Comparison of ENCODE assay signal across 9 mouse cellular contexts in the genomic region with DNA sequence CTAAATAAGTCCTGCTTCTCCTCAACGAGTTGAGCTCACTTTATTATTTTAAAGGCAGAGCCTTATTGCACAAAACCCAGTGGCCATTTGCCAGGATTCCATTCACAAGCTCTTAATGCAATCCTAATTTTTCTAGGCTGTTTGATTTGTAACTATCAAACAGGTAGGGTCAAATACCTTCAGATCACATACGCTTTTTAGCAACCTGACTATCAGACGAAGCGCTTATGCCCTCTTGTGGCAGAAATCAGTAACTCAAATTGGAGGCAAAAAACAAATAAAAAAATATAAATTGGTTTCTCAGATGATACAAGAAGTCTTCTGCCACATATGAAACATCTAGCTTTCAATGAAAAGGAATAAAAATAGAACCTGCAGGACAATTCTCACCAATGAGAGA. TPM values are rescaled to one million over a fixed set of nuclear protein-coding genes. Genes with fewer than 3 reads are reported as not detected.
DNase-seq lines count a peak whose midpoint lies in the region; ATAC-seq and TF ChIP-seq lines count a peak whose summit lies in the region.
"Had no signal": no experiment of that assay in that cellular context is flagged by ENCODE, and none has a peak within 500 bp of the region (broad histone marks: within the 10 kb centered on the region; RNA-seq: fewer than 3 reads in every experiment).

No protein-coding gene starts in this region.

- no peak overlapping the region for H3K4me3 ChIP-seq in forebrain, postnatal 0 days (ENCODE audit: low read depth, low read length)
- H3K4me3 ChIP-seq in forebrain, embryonic 16.5 days (replicated peaks; ENCODE audit: low read length): no peak overlapping the region
- H3K4me3 ChIP-seq in liver, embryonic 13.5 days (replicated peaks): no peak overlapping the region
- no peak overlapping the region for H3K4me3 ChIP-seq in neural tube, embryonic 15.5 days (replicated peaks)

- peak; percentile 56 for TF ChIP-seq CTCF in forebrain, postnatal 0 days (IDR thresholded peaks at IDR 0.05; ENCODE audit: low read depth)

- no peak overlapping the region for H3K4me2 ChIP-seq in forebrain, postnatal 0 days (ENCODE audit: low read depth)
- H3K4me2 ChIP-seq in forebrain, embryonic 16.5 days (ENCODE audit: low read length): no peak overlapping the region
- no peak overlapping the region for H3K4me2 ChIP-seq in liver, embryonic 13.5 days
- H3K4me2 ChIP-seq in neural tube, embryonic 15.5 days: no peak overlapping the region

- WGBS in forebrain, postnatal 0 days: 21% methylated on average over 4 of the region's 4 CpGs
- WGBS in forebrain, embryonic 16.5 days: 23% methylated on average over 4 of the region's 4 CpGs
- 31% methylated on average over 4 of the region's 4 CpGs for WGBS in liver, embryonic 13.5 days (ENCODE audit: insufficient replicate concordance)
- WGBS in neural tube, embryonic 15.5 days: 30% methylated on average over 4 of the region's 4 CpGs

- no peaks in the 10 kb centered on the region for H3K27me3 ChIP-seq in forebrain, postnatal 0 days (ENCODE audit: insufficient read depth, low read length)
- H3K27me3 ChIP-seq in forebrain, embryonic 16.5 days (replicated peaks; ENCODE audit: control insufficient read depth, insufficient read depth, low read length): no peaks in the 10 kb centered on the region
- no peaks in the 10 kb centered on the region for H3K27me3 ChIP-seq in liver, embryonic 13.5 days
- H3K27me3 ChIP-seq in neural tube, embryonic 15.5 days (replicated peaks): no peaks in the 10 kb centered on the region

- no peaks in the 10 kb centered on the region for H3K9me3 ChIP-seq in forebrain, postnatal 0 days (ENCODE audit: low read length)
- no peaks in the 10 kb centered on the region for H3K9me3 ChIP-seq in forebrain, embryonic 16.5 days (ENCODE audit: control insufficient read depth, low read length)
- H3K9me3 ChIP-seq in liver, embryonic 13.5 days (replicated peaks): no peaks in the 10 kb centered on the region
- no peaks in the 10 kb centered on the region for H3K9me3 ChIP-seq in neural tube, embryonic 15.5 days (replicated peaks)
- H3K9me3 ChIP-seq: G1E had no signal

- no peaks in the 10 kb centered on the region for H3K4me1 ChIP-seq in forebrain, postnatal 0 days (ENCODE audit: insufficient read depth)
- H3K4me1 ChIP-seq in forebrain, embryonic 16.5 days (replicated peaks; ENCODE audit: control insufficient read depth, insufficient read depth, low read length): no peaks in the 10 kb centered on the region
- H3K4me1 ChIP-seq in liver, embryonic 13.5 days (replicated peaks): peaks cover 38% of the 10 kb centered on the region
- H3K4me1 ChIP-seq in neural tube, embryonic 15.5 days: no peaks in the 10 kb centered on the region

- no peak overlapping the region for H3K9ac ChIP-seq in forebrain, postnatal 0 days
- no peak overlapping the region for H3K9ac ChIP-seq in forebrain, embryonic 16.5 days (replicated peaks; ENCODE audit: low read depth, low read length)
- no peak overlapping the region for H3K9ac ChIP-seq in liver, embryonic 13.5 days
- no peak overlapping the region for H3K9ac ChIP-seq in neural tube, embryonic 15.5 days (replicated peaks)

- no peaks in the 10 kb centered on the region for H3K36me3 ChIP-seq in forebrain, postnatal 0 days (ENCODE audit: insufficient read depth)
- no peaks in the 10 kb centered on the region for H3K36me3 ChIP-seq in forebrain, embryonic 16.5 days (ENCODE audit: control insufficient read depth, insufficient read depth)
- peaks cover 47% of the 10 kb centered on the region for H3K36me3 ChIP-seq in liver, embryonic 13.5 days
- no peaks in the 10 kb centered on the region for H3K36me3 ChIP-seq in neural tube, embryonic 15.5 days

- no peak overlapping the region for H3K27ac ChIP-seq in forebrain, postnatal 0 days (ENCODE audit: low read depth, low read length)
- no peak overlapping the region for H3K27ac ChIP-seq in forebrain, embryonic 16.5 days (ENCODE audit: low read length)
- H3K27ac ChIP-seq in liver, embryonic 13.5 days: 0 out of 2 replicates have a peak overlapping the region, but pooled peaks have one; percentile 1
- H3K27ac ChIP-seq in neural tube, embryonic 15.5 days (replicated peaks): no peak overlapping the region

- ATAC-seq in forebrain, postnatal 0 days: no peak
- ATAC-seq in forebrain, embryonic 16.5 days: no peak
- ATAC-seq in liver, embryonic 13.5 days (ENCODE audit: low read depth): no peak
- ATAC-seq in neural tube, embryonic 15.5 days (ENCODE audit: low FRiP score): no peak

- DNase-seq in forebrain, postnatal 0 days: peak; percentile 29
- peak; percentile 8 for DNase-seq in thymus, postnatal 0 days (ENCODE audit: low spot score)
- no peak for DNase-seq in thymus, postnatal 25 days
- no peak for DNase-seq in liver, embryonic 13.5 days
- no peak for DNase-seq in Muller cell, postnatal 12 days (ENCODE audit: inconsistent ontology term)
- no peak for DNase-seq in heart, postnatal 4 days

RNA-seq across cellular contexts. Expression of gene Rhag, which starts 12.9 kb away (rescaled TPM):
- total RNA-seq in forebrain, postnatal 0 days (2014; rRNA removed): not detected in 2 replicates
- not detected in 2 replicates for polyA plus RNA-seq in forebrain, postnatal 0 days (2015; fragmentation: Nextera tagmentation; extraction: Ambion mirVana)
- polyA plus RNA-seq in forebrain, embryonic 16.5 days (2015; fragmentation: Nextera tagmentation; extraction: Ambion mirVana): 0.09 TPM in 1 of 2 replicates, not detected in the other
- 0.09 and 0.13 TPM in 2 replicates for polyA plus RNA-seq in thymus, postnatal 0 days (2015; fragmentation: Nextera tagmentation; extraction: Ambion mirVana)
- polyA plus RNA-seq in liver, embryonic 13.5 days (2015; fragmentation: Nextera tagmentation; extraction: Ambion mirVana): 197 and 235 TPM in 2 replicates
- 0.18 and 0.42 TPM in 2 replicates for polyA plus RNA-seq in neural tube, embryonic 15.5 days (2015; fragmentation: Nextera tagmentation; extraction: Ambion mirVana)
- 1 to 10 TPM in 1 of 2 experiments, under 1 TPM in 1; 0.21 to 1.1 TPM for total RNA-seq in heart, postnatal 4 days (2021)

RNA-seq across cellular contexts. Expression of gene Crisp2, which starts 17.0 kb away (rescaled TPM):
- 0.31 TPM in 1 of 2 replicates, not detected in the other for total RNA-seq in forebrain, postnatal 0 days (2014; rRNA removed)
- not detected in 2 replicates for polyA plus RNA-seq in forebrain, postnatal 0 days (2015; fragmentation: Nextera tagmentation; extraction: Ambion mirVana)
- polyA plus RNA-seq in forebrain, embryonic 16.5 days (2015; fragmentation: Nextera tagmentation; extraction: Ambion mirVana): not detected in 2 replicates
- polyA plus RNA-seq in thymus, postnatal 0 days (2015; fragmentation: Nextera tagmentation; extraction: Ambion mirVana): not detected in 2 replicates
- 0.15 and 0.27 TPM in 2 replicates for polyA plus RNA-seq in liver, embryonic 13.5 days (2015; fragmentation: Nextera tagmentation; extraction: Ambion mirVana)
- polyA plus RNA-seq in neural tube, embryonic 15.5 days (2015; fragmentation: Nextera tagmentation; extraction: Ambion mirVana): not detected in 2 replicates
- total RNA-seq in heart, postnatal 4 days (2021): not detected

RNA-seq across cellular contexts. Expression of gene 9130008F23Rik, which starts 56.5 kb away (rescaled TPM):
- 1.7 and 2.1 TPM in 2 replicates for total RNA-seq in forebrain, postnatal 0 days (2014; rRNA removed)
- 0.47 and 0.52 TPM in 2 replicates for polyA plus RNA-seq in forebrain, postnatal 0 days (2015; fragmentation: Nextera tagmentation; extraction: Ambion mirVana)
- 0.49 and 0.52 TPM in 2 replicates for polyA plus RNA-seq in forebrain, embryonic 16.5 days (2015; fragmentation: Nextera tagmentation; extraction: Ambion mirVana)
- 0.59 and 0.67 TPM in 2 replicates for polyA plus RNA-seq in thymus, postnatal 0 days (2015; fragmentation: Nextera tagmentation; extraction: Ambion mirVana)
- polyA plus RNA-seq in liver, embryonic 13.5 days (2015; fragmentation: Nextera tagmentation; extraction: Ambion mirVana): 0.42 and 0.78 TPM in 2 replicates
- 0.88 and 0.90 TPM in 2 replicates for polyA plus RNA-seq in neural tube, embryonic 15.5 days (2015; fragmentation: Nextera tagmentation; extraction: Ambion mirVana)
- 1 to 10 TPM in 1 of 2 experiments, under 1 TPM in 1; 0.38 to 1.0 TPM for total RNA-seq in heart, postnatal 4 days (2021)

Comparison
In these comparisons a context has a peak if more than half of its experiments do, and no peak if none do; other contexts are left out.
1. DNase-seq: peak in forebrain, postnatal 0 days (single experiment) and thymus, postnatal 0 days (single experiment); none in thymus, postnatal 25 days (single experiment), liver, embryonic 13.5 days (single experiment), Muller cell, postnatal 12 days (single experiment) and heart, postnatal 4 days (single experiment).
2. RNA of gene Rhag, which starts 12.9 kb away (polyA plus RNA-seq): 197 to 235 TPM in liver, embryonic 13.5 days; 0.18 to 0.42 TPM in neural tube, embryonic 15.5 days, 0.09 to 0.13 TPM in thymus, postnatal 0 days, 0.09 TPM in forebrain, embryonic 16.5 days and not detected in forebrain, postnatal 0 days; every median in the first group is over 100 times any median in the second.